Mouse (Mus musculus) embryonic facial prominence, embryonic 14.5 days (tissue): ENCODE measurements around the gene Hes2. TPM values are rescaled to one million over a fixed set of nuclear protein-coding genes. Genes with fewer than 3 reads are reported as not detected.

ENCODE experiments used
- ATAC-seq: fragments of 200-750 bp; cut with Nextera tagmentation; 2 replicates; pipeline ENCODE4 v1.8.0; 2017; ENCODE audit warnings: low read depth, moderate number of reproducible peaks, moderate TSS enrichment
- DNase-seq: peaks from one replicate; pipeline ENCODE4 v3.0.0-alpha.2; 2015; ENCODE audit warnings: low spot score
- H3K27ac ChIP-seq: fragments of 300-500 bp; sonication (generic); replicated peaks from 2 replicates; pipeline ENCODE4 v1.5.1; 2014; ENCODE audit warnings: low read depth, mild to moderate bottlenecking, low read length, moderate library complexity
- H3K27me3 ChIP-seq: fragments of 300-500 bp; sonication (generic); replicated peaks from 2 replicates; pipeline ENCODE4 v1.6.1; 2014; ENCODE audit warnings: low read length; ENCODE audit not compliant: control insufficient read depth, insufficient read depth
- H3K36me3 ChIP-seq: fragments of 300-500 bp; sonication (generic); 2 replicates; pipeline ENCODE4 v1.6.1; 2014; ENCODE audit warnings: low read length, mixed read lengths; ENCODE audit not compliant: control insufficient read depth, insufficient read depth
- H3K4me1 ChIP-seq: fragments of 300-500 bp; sonication (generic); 2 replicates; pipeline ENCODE4 v1.6.1; 2014; ENCODE audit warnings: antibody characterized with exemption, low read length; ENCODE audit not compliant: control insufficient read depth, insufficient read depth
- H3K4me2 ChIP-seq: fragments of 300-500 bp; sonication (generic); 2 replicates; pipeline ENCODE4 v1.6.1; 2014; ENCODE audit warnings: low read depth, mild to moderate bottlenecking, low read length, moderate library complexity, mixed read lengths
- H3K4me3 ChIP-seq: fragments of 300-500 bp; sonication (generic); 2 replicates; pipeline ENCODE4 v1.5.1; 2014; ENCODE audit warnings: low read depth, mild to moderate bottlenecking, low read length
- H3K9ac ChIP-seq: fragments of 300-500 bp; sonication (generic); 2 replicates; pipeline ENCODE4 v1.6.1; 2014; ENCODE audit warnings: low read depth, mild to moderate bottlenecking, low read length, moderate library complexity, mixed read lengths
- H3K9me3 ChIP-seq: fragments of 300-500 bp; sonication (generic); 2 replicates; pipeline ENCODE4 v1.6.1; 2016; ENCODE audit warnings: low read length; ENCODE audit not compliant: control insufficient read depth
- WGBS: fragments of 180-500 bp; shearing (Covaris S2); extraction: QIAGEN DNeasy Blood & Tissue Kit; methylation state at CpG from one replicate; pipeline ENCODE4 v1.1.7; 2014; 5-methylcytosine and 5-hydroxymethylcytosine counted together
- polyA plus RNA-seq: library from polyadenylated mRNA; unstranded; fragments of >200 nt; fragmentation: Nextera tagmentation; extraction: Ambion mirVana; gene quantifications from 2 replicates; pipeline ENCODE4 v1.2.1, GENCODE M21; 2014

Hes2 gene
- polyA plus RNA-seq, 1 experiment from 2014 or later, result 0.25 TPM

DNA sequence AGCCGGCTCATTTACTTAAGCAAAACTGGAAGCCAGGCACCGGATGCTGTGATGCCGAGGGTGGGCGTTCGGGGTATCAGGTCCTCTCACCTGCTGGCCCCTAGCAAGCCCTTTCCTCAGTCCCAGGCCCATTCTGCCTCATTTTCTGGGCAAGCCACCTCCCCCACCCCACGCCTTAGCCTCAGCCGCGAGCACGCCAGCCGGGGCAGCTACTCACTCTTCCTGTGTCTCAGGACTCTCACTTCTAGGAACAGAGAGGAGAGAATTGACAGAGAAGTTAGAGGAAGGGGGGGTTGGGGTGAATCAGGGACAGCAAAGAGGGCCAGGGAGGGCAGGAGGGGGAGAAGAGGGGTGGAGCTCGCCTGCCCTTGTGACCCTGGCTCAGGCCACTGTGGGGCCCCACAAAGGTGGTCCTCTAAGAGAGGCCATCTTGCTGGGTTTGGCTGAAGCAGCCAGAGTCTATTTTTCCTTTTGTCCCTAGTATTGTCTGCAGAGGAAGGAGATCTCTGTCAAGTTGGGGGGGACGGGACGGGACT, 29.2 kb upstream of the Hes2 start:
- no peak overlapping the region for H3K9ac ChIP-seq
- ATAC-seq, result no peak
- no peaks in the 10 kb centered on the region for H3K9me3 ChIP-seq
- peak overlapping the region; percentile 5; the same call in 1 of the 2 replicates for H3K4me3 ChIP-seq
- H3K27me3 ChIP-seq, result peaks cover 100% of the 10 kb centered on the region
- peaks cover 19% of the 10 kb centered on the region for H3K4me1 ChIP-seq
- H3K27ac ChIP-seq, result no peak overlapping the region
- whole genome bisulfite sequencing, result 28% methylated on average over 13 of the region's 13 CpGs
- H3K36me3 ChIP-seq, result no peaks in the 10 kb centered on the region
- no peak for DNase-seq
- H3K4me2 ChIP-seq, result 0 out of 2 replicates have a peak overlapping the region, but pooled peaks have one; percentile 74

DNA sequence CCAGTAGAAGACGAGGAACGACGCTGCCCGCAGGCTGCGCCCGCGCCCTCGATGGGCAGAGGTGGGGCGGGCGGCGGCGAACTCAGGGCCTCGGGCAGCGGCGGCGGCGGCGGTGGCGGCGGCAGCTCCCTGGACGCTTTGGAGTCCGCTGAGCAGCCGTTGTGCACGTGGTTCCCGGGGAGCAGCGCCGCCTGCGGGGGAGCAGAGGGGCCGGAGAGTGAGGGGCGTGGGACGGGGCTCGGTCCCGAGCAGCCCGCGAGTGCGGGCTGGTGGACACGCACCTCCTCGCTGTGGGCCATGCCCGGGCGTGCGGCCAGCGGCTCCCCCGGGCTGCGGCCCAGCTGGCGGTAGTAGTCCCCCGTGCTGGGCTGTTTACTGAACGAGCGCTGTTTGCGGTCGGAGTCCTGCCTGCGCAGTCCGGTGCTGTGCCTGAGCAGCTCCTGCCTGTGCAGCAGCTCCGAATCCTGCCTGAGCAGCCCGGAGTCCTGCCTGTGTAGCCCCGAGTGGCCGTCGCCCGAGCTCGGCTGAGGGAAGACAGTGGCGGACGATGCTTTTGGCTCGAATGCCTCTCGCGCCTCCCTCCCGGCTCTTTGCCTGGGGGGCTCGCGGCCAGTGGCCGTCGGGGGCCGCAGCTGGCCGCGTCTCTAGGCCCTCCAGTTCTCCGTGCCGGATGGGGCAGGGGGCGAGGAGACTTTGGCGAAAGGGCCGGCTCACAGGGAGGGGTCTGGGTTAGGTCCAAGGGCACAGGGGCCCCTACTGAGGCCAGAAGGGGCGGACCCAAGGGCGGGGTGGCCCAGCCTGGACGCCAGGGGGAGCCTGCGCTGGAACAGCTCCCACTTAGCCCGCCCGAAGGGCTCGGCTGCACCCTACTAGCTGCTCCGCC, 27.7 kb upstream of the Hes2 start:
- WGBS, result 0% methylated on average over 16 of the region's 85 CpGs
- H3K9ac ChIP-seq, result peak overlapping the region; percentile 59
- no peaks in the 10 kb centered on the region for H3K36me3 ChIP-seq
- H3K4me1 ChIP-seq, result peaks cover 19% of the 10 kb centered on the region
- peak overlapping the region; percentile 43 for H3K4me3 ChIP-seq
- ATAC-seq, result peak; percentile 75
- peaks cover 85% of the 10 kb centered on the region for H3K27me3 ChIP-seq
- peak overlapping the region; percentile 55; the same call in 1 of the 2 replicates for H3K27ac ChIP-seq
- no peaks in the 10 kb centered on the region for H3K9me3 ChIP-seq
- peak; percentile 70 for DNase-seq
- peak overlapping the region; percentile 74 for H3K4me2 ChIP-seq

DNA sequence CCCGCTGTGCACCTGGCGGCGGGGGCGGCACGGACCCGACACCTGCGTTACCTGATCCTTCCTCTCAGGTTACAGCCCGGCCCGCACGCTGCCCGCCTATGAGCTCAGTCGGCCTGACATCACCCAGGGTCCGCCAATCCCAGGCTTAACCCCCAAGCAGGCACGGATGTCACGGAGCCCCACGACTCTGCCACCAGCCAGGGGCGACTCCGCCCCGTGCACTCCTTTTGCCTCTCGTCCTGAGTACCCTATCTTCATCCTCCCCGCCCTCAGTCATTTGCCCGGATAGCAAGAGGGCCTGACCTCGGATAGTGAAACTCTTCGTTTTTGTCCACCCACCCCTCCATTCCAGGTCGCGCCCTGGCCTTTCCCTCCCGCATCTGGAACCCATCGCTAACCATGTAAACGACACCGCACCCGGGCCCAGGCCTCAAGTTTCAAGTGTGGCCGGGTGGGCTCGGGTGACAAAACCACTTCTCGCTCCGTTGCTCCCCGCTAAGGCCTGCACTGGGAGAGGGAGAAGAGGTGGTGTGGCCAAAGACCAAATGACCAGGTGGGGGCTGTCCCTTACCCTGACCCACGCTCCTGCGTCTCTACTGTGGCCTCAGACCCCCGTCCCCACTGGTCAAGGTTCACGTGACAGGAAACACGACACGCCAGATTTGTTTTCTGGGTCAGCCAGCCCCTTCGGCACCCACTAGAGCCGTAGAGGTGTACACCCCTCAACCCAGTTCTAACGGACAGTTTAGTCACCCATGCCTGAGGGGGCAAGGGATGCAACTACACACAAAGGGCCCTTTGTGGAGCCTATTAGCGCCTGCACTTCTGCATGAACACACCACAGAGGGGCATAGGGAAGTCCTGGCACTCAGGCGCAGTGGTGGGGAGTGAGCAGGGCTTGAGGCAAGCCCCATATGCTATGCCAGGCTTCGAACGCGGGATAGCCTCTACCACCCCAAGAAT, 26.6 kb upstream of the Hes2 start:
- Histone ChIP-seq H3K9me3 (no peaks in the 10 kb centered on the region), H3K4me2 (peak overlapping the region; percentile 74), H3K27me3 (peaks cover 76% of the 10 kb centered on the region), H3K9ac (no peak overlapping the region; the same call in 1 of the 2 replicates), H3K27ac (no peak overlapping the region), H3K36me3 (no peaks in the 10 kb centered on the region), H3K4me1 (peaks cover 19% of the 10 kb centered on the region), H3K4me3 (peak overlapping the region; percentile 43)
- WGBS, result 3% methylated on average over 39 of the region's 50 CpGs
- DNase-seq (peak; percentile 68), ATAC-seq (peak; percentile 70)

DNA sequence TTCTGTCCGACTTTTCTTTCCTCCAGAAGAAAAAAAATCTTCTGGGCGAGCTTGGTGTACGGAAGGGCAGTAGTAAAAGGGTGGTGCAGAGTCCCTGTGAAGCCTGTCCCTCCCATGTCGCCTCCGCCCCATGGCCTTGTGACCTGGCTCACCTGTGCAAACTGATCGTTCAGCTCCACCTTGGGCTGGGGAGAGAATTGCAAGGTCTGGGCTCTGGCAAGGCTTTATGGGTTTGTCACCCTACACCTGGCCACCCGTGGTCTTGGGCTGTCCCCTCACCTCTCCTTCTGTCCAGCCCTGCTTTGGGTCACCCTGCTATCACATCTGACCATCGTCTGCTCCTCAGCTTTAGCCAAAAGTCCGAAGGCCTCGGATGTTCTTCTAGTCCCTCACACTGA, 25.9 kb upstream of the Hes2 start:
- Histone ChIP-seq H3K9ac (no peak overlapping the region), H3K36me3 (no peaks in the 10 kb centered on the region), H3K4me3 (no peak overlapping the region), H3K4me2 (no peak overlapping the region), H3K4me1 (peaks cover 19% of the 10 kb centered on the region), H3K27ac (no peak overlapping the region), H3K27me3 (peaks cover 72% of the 10 kb centered on the region), H3K9me3 (no peaks in the 10 kb centered on the region)
- ATAC-seq, result no peak
- 30% methylated on average over 10 of the region's 10 CpGs for WGBS
- no peak for DNase-seq

DNA sequence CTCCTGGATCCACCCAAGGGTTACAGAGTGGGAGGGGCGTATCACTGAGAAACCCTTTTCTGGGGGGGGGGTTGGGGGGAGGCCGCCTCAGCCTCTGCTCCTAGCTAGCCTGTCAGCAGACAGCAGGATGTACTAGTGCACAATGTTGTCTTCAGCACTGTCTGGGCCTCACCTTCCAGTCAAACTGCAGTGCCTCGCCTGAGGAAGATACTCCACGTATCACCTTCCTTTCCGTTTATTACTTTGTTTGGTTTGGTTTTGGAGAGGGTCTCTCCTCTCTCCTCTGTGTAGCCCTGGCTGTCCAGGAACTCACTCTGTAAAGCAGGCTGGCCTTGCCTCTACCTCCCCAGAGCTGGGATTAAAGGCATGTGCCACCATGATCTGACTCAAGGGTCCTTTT, 25.5 kb upstream of the Hes2 start:
- peaks cover 68% of the 10 kb centered on the region for H3K27me3 ChIP-seq
- ATAC-seq (no peak), DNase-seq (no peak)
- H3K9ac ChIP-seq, result no peak overlapping the region
- no peak overlapping the region for H3K4me2 ChIP-seq
- H3K9me3 ChIP-seq, result no peaks in the 10 kb centered on the region
- H3K4me1 ChIP-seq, result peaks cover 19% of the 10 kb centered on the region
- no peaks in the 10 kb centered on the region for H3K36me3 ChIP-seq
- H3K27ac ChIP-seq, result no peak overlapping the region
- H3K4me3 ChIP-seq, result no peak overlapping the region
- 44% methylated on average over 5 of the region's 5 CpGs for WGBS

DNA sequence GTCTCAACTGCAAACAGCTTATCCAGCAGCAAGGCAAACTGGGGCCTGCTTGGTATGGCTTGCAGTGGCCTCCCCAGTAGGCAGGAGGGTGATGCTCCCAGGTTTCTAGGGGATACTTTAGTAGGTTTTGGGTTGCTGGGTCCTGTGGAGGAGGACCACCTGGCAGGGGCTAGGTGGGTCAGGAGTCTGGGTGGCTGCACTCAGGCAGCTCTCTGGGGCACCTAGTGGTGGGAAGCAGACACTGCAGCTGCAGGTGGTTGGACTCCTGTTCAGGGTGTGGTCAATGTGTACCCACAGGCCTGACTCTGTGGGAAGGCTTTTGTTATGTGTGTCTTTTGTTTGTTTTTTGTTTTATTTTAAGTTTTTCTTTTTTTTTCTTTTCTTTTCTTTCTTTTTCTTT, 24.2 kb upstream of the Hes2 start:
- H3K9me3 ChIP-seq, result no peaks in the 10 kb centered on the region
- no peak overlapping the region for H3K9ac ChIP-seq
- peaks cover 61% of the 10 kb centered on the region for H3K27me3 ChIP-seq
- no peak overlapping the region for H3K27ac ChIP-seq
- H3K4me3 ChIP-seq, result no peak overlapping the region
- H3K4me1 ChIP-seq, result peaks cover 26% of the 10 kb centered on the region
- no peaks in the 10 kb centered on the region for H3K36me3 ChIP-seq
- ATAC-seq (no peak), DNase-seq (peak; percentile 24)
- H3K4me2 ChIP-seq, result no peak overlapping the region

DNA sequence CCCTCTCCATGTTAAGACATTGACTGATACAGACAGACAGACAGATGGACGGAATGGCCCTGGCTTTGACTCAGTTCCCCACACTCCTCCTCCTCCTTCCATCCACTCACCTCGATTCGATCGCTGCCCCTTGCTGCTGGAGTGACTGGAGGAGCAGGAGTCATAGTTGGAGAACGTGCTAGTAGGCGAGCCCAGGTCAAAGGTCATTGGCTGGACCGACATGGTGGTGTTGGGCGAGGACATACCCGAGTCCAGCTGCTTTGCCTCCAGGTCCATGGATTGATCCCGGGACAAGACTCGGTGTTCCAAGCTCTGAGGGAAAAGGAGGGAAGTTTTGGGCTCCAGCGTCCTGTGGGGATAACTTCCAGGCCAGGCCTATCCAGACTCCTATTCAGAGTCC, 23.3 kb upstream of the Hes2 start:
- Histone ChIP-seq H3K4me2 (no peak overlapping the region), H3K4me3 (no peak overlapping the region), H3K9ac (no peak overlapping the region), H3K4me1 (peaks cover 26% of the 10 kb centered on the region), H3K9me3 (no peaks in the 10 kb centered on the region), H3K27me3 (peaks cover 55% of the 10 kb centered on the region), H3K36me3 (no peaks in the 10 kb centered on the region), H3K27ac (no peak overlapping the region)
- DNase-seq (no peak), ATAC-seq (no peak)
- 81% methylated on average over 12 of the region's 12 CpGs for WGBS

DNA sequence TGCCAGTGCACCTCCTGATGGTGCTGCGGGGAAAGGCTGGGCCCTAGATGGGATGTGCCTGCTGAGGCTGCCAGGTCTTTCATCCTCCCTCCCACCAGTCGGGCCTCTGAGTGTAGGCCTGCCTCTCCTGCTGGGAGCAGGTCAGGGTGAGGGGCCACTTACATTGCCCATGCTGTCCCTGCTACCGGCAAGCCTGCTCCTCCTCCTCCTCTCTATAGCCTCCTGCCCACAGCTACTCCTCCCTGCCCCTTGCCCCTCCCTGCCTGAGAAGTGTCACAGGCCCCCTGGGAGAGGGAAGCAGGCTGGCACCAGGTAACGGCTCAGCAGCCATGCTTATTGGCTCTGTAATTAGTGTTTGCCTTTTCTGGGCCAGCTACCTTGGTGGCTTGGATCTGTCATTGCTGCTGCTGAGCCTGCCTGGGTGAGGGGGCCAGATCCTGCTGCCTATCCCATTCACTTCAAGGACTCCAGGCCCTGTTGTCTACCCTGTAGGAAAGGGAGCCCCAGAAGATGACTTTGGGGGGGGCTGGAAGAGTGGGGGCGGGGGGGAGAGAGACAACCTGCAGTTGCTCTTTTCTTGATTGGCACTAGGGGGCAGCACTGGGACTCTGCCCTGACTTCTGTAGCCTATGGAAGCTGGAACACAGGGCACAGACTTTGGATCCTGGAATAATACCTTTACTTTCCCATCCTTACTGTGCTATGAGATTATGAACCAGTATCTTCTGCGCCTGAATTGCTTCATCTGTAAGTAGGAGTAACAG, 22.4 kb upstream of the Hes2 start:
- WGBS, result 27% methylated on average over 5 of the region's 6 CpGs
- no peak overlapping the region for H3K27ac ChIP-seq
- DNase-seq (no peak), ATAC-seq (no peak)
- H3K4me3 ChIP-seq, result no peak overlapping the region
- no peak overlapping the region for H3K4me2 ChIP-seq
- H3K9ac ChIP-seq, result no peak overlapping the region
- H3K9me3 ChIP-seq, result no peaks in the 10 kb centered on the region
- H3K27me3 ChIP-seq, result peaks cover 49% of the 10 kb centered on the region
- H3K4me1 ChIP-seq, result peaks cover 18% of the 10 kb centered on the region
- H3K36me3 ChIP-seq, result no peaks in the 10 kb centered on the region
